Mouse (Mus musculus): ENCODE data around the gene Thoc3. TPM values are rescaled to one million over a fixed set of nuclear protein-coding genes. Genes with fewer than 3 reads are reported as not detected.

Thoc3 gene
- polyA plus RNA-seq, 1 experiment = 70.8 TPM

DNA sequence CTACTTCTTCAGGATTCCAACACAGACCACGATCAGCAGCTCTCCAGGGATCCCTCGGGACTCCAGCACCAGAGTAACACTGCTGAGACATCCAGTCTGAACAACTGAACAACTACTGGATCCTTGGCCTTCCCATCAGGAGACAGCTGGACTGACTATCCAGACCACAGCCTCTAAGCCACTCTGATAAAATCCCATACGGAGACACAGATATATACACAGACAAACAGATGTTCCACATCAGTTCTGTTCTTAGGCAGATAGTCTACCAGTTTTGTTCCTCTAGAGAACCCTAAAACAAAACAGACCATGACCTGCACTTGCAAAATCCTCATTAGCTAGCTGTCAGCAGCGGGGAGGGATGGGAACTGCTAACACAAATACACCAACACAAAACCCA, 9.4 kb downstream of the Thoc3 start:
- peaks cover 7% of the 10 kb centered on the region for H3K79me3 ChIP-seq (ENCODE audit: low read depth)
- H3K4me3 ChIP-seq (ENCODE audit: insufficient read depth, poor library complexity, severe bottlenecking) = no peak overlapping the region
- TF ChIP-seq MYOD1 (IDR thresholded peaks at IDR 0.05; ENCODE audit: control insufficient read depth, insufficient read length, low read depth) (no peak), USF1 (IDR thresholded peaks at IDR 0.05; ENCODE audit: low read depth) (no peak), FOSL1 (IDR thresholded peaks at IDR 0.05; ENCODE audit: insufficient read depth, low read length, poor library complexity, severe bottlenecking) (no peak)
- H3K79me2 ChIP-seq (ENCODE audit: control insufficient read depth, insufficient read depth) = peaks cover 23% of the 10 kb centered on the region
- H3ac ChIP-seq (ENCODE audit: control insufficient read depth, insufficient read length, low read depth) = no peak overlapping the region
- peaks cover 83% of the 10 kb centered on the region for H3K36me3 ChIP-seq (ENCODE audit: control insufficient read depth, insufficient read depth)
- H3K27me3 ChIP-seq (ENCODE audit: control insufficient read depth, insufficient read depth, insufficient read length) = no peaks in the 10 kb centered on the region

DNA sequence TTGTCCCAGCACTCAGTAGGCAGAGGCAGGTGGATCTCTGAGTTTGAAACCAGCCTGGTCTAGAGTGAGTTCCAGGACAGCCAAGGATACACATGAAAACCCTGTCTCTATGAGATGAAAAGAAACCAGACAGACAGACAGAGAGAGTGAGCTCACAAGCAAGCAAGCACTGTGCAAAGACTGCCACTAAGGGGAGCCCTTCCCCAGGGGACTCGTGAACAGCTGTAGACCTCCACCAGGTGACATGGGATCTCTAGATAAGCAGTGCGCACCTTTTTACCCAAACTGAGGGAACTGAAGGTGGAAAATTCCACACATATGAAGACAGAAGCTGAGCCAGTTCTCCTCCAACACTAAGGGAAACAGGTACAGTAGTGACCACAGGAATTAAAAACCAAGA, 11.6 kb downstream of the Thoc3 start:
- no peak overlapping the region for H3ac ChIP-seq (ENCODE audit: control insufficient read depth, insufficient read length, low read depth)
- peaks cover 5% of the 10 kb centered on the region for H3K79me2 ChIP-seq (ENCODE audit: control insufficient read depth, insufficient read depth)
- no peak overlapping the region for H3K4me3 ChIP-seq (ENCODE audit: insufficient read depth, poor library complexity, severe bottlenecking)
- H3K36me3 ChIP-seq (ENCODE audit: control insufficient read depth, insufficient read depth) = peaks cover 61% of the 10 kb centered on the region
- H3K27me3 ChIP-seq (ENCODE audit: control insufficient read depth, insufficient read depth, insufficient read length) = no peaks in the 10 kb centered on the region
- no peak for TF ChIP-seq FOSL1 (IDR thresholded peaks at IDR 0.05; ENCODE audit: insufficient read depth, low read length, poor library complexity, severe bottlenecking)
- TF ChIP-seq USF1 (IDR thresholded peaks at IDR 0.05; ENCODE audit: low read depth) = no peak
- TF ChIP-seq CTCF (IDR thresholded peaks at IDR 0.05; ENCODE audit: control insufficient read depth, insufficient read depth, insufficient read length) = no peak
- no peak for TF ChIP-seq MYOG (IDR thresholded peaks at IDR 0.05; ENCODE audit: control insufficient read depth, extremely low read depth, insufficient read length)
- TF ChIP-seq CEBPB (IDR thresholded peaks at IDR 0.05; ENCODE audit: low read depth) = no peak
- TF ChIP-seq MYOD1 (IDR thresholded peaks at IDR 0.05; ENCODE audit: control insufficient read depth, insufficient read length, low read depth) = no peak
- TF ChIP-seq MAX (IDR thresholded peaks at IDR 0.05) = no peak
- peaks cover 3% of the 10 kb centered on the region for H3K79me3 ChIP-seq (ENCODE audit: low read depth)

DNA sequence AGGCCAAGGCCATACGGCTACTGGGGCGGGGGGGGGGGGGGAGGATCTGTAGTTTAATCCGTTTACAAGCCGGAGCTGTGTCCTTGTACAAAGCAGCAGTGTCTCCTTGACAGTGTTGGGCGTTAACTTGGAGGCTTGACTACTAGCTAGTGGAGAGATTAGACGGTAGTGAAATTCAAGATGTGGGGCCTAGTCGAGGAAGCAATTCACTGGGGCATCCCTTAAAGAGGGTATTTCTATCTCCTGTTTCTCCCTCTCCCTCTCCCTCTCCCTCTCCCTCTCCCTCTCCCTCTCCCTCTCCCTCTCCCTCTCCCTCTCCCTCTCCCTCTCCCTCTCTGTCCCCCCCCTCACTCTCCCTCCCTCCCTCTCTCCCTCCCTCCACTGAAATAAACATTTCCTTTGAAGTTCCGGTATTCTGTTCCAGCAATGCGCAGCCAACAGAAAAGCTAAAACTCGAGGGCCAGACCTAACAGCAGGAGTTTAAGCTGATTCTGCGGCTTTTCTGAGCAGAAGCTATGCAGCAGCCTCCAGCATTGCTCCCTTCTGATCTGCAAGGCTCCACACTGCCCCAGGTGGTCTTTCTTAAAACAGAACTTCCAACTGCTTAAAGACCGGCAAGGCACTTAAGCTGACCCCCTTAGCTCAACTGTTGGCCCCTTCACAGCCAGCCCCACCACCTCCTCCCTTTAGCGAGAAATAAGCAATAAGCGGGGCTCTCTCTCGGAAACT, 21.0 kb downstream of the Thoc3 start:
- Histone ChIP-seq H3K79me2 (ENCODE audit: control insufficient read depth, insufficient read depth) (no peaks in the 10 kb centered on the region), H3K36me3 (ENCODE audit: control insufficient read depth, insufficient read depth) (no peaks in the 10 kb centered on the region), H3K27me3 (ENCODE audit: control insufficient read depth, insufficient read depth, insufficient read length) (peaks cover 7% of the 10 kb centered on the region), H3K79me3 (ENCODE audit: low read depth) (no peaks in the 10 kb centered on the region), H3K4me3 (ENCODE audit: insufficient read depth, poor library complexity, severe bottlenecking) (no peak overlapping the region), H3ac (ENCODE audit: control insufficient read depth, insufficient read length, low read depth) (no peak overlapping the region)
- TF ChIP-seq MYOD1 (IDR thresholded peaks at IDR 0.05; ENCODE audit: control insufficient read depth, insufficient read length, low read depth) (no peak), FOSL1 (IDR thresholded peaks at IDR 0.05; ENCODE audit: insufficient read depth, low read length, poor library complexity, severe bottlenecking) (no peak)

DNA sequence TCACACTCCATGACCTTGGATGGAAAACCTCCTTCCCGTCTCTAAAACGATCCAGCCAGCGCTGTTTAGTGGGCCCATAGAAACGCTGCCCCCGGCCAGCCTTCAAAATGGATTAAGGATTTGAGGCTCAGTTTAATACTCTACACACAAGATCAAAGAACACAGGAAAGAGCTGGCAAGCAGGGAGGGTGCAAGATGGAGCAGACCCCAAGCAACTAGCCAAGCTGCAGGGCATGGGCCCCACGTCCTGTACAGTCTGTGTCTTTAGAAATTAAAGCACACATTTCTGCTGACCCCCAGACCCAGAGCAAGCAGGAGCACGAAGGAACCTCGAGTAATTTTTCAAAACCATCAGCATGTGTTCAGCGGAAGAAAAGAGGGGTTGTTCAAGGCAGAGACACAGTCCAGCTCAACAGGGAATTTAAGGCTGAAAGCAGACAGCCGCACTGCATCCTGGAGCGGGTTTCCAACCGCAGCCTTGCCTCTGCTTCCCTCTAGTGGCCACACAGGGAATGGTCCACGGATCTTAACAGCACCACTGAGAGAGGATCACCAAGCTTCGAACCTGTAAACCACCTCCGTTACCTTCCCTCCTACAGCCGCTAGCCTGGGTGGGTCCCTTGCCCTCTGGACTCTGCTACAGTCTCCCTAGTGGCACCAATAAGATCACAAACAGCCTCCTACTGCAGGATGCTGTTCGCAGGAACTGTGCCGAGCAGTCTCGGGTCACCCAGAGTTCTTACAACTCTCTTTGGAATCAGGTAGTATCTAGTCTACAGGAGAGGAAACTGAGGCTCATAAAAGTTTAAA, 21.8 kb downstream of the Thoc3 start:
- H3ac ChIP-seq (ENCODE audit: control insufficient read depth, insufficient read length, low read depth) = no peak overlapping the region

DNA sequence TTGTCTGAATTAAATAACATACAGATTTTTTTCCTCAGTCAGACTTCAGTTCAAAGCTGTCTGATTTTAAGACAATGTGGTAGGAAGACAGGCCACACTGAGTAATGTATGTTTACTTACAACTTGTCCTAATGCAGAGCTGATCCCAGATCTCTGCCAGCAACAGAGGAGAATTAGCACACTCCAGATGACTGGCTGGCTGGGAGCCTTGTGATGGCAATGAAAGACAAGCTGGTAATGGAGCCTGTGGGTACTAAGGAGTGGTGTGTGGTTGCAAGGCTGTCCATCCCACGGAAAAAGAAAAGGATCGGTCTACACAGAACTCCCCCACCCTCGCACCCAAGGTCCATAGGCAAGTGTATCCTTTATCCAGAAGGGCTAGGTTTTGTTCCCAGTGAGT, 25.0 kb downstream of the Thoc3 start:
- Histone ChIP-seq H3K79me3 (ENCODE audit: low read depth) (no peaks in the 10 kb centered on the region), H3K79me2 (ENCODE audit: control insufficient read depth, insufficient read depth) (no peaks in the 10 kb centered on the region), H3K36me3 (ENCODE audit: control insufficient read depth, insufficient read depth) (no peaks in the 10 kb centered on the region), H3K4me3 (ENCODE audit: insufficient read depth, poor library complexity, severe bottlenecking) (no peak overlapping the region), H3ac (ENCODE audit: control insufficient read depth, insufficient read length, low read depth) (no peak overlapping the region), H3K27me3 (ENCODE audit: control insufficient read depth, insufficient read depth, insufficient read length) (peaks cover 34% of the 10 kb centered on the region)
- TF ChIP-seq MYOD1 (IDR thresholded peaks at IDR 0.05; ENCODE audit: control insufficient read depth, insufficient read length, low read depth) (no peak), USF1 (IDR thresholded peaks at IDR 0.05; ENCODE audit: low read depth) (no peak), MYOG (IDR thresholded peaks at IDR 0.05; ENCODE audit: control insufficient read depth, extremely low read depth, insufficient read length) (no peak), FOSL1 (IDR thresholded peaks at IDR 0.05; ENCODE audit: insufficient read depth, low read length, poor library complexity, severe bottlenecking) (no peak), CTCF (IDR thresholded peaks at IDR 0.05; ENCODE audit: control insufficient read depth, insufficient read depth, insufficient read length) (no peak), MAX (IDR thresholded peaks at IDR 0.05) (no peak), CEBPB (IDR thresholded peaks at IDR 0.05; ENCODE audit: low read depth) (no peak)

More for the DNA sequence above, 21.8 kb downstream of the Thoc3 start:
- no peaks in the 10 kb centered on the region for H3K79me3 ChIP-seq (ENCODE audit: low read depth)
- no peaks in the 10 kb centered on the region for H3K79me2 ChIP-seq (ENCODE audit: control insufficient read depth, insufficient read depth)
- no peak overlapping the region for H3K4me3 ChIP-seq (ENCODE audit: insufficient read depth, poor library complexity, severe bottlenecking)
- no peaks in the 10 kb centered on the region for H3K36me3 ChIP-seq (ENCODE audit: control insufficient read depth, insufficient read depth)
- peak; percentile 93 for TF ChIP-seq CTCF (IDR thresholded peaks at IDR 0.05; ENCODE audit: control insufficient read depth, insufficient read depth, insufficient read length)
- TF ChIP-seq CEBPB (IDR thresholded peaks at IDR 0.05; ENCODE audit: low read depth) = no peak
- no peak for TF ChIP-seq MAX (IDR thresholded peaks at IDR 0.05)
- peaks cover 9% of the 10 kb centered on the region for H3K27me3 ChIP-seq (ENCODE audit: control insufficient read depth, insufficient read depth, insufficient read length)

DNA sequence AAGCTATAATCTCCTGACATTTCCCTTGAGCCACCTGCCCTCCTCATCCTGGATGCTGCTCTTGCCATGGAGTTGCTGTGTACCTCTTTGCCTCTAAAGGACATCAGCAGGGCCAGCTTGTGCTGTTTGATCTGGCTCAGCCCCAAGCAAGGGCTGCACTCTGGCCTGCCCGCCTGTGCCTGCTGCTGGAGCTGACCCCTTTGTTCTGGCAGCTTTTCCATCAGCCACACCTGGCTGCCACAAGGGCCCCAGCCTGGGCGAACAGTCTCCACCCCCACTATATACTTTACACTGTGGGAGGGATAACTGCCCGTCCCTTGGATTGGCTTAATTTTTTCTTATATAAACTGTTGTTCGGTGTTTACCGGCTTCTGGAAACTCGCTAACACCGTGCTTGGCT, 28.7 kb downstream of the Thoc3 start:
- Histone ChIP-seq H3K4me3 (ENCODE audit: insufficient read depth, poor library complexity, severe bottlenecking) (no peak overlapping the region), H3K36me3 (ENCODE audit: control insufficient read depth, insufficient read depth) (no peaks in the 10 kb centered on the region), H3K79me3 (ENCODE audit: low read depth) (no peaks in the 10 kb centered on the region), H3K79me2 (ENCODE audit: control insufficient read depth, insufficient read depth) (no peaks in the 10 kb centered on the region), H3ac (ENCODE audit: control insufficient read depth, insufficient read length, low read depth) (no peak overlapping the region), H3K27me3 (ENCODE audit: control insufficient read depth, insufficient read depth, insufficient read length) (peaks cover 39% of the 10 kb centered on the region)
- TF ChIP-seq USF1 (IDR thresholded peaks at IDR 0.05; ENCODE audit: low read depth) = no peak
- no peak for TF ChIP-seq MAX (IDR thresholded peaks at IDR 0.05)
- no peak for TF ChIP-seq MYOD1 (IDR thresholded peaks at IDR 0.05; ENCODE audit: control insufficient read depth, insufficient read length, low read depth)
- TF ChIP-seq CEBPB (IDR thresholded peaks at IDR 0.05; ENCODE audit: low read depth) = no peak
- TF ChIP-seq FOSL1 (IDR thresholded peaks at IDR 0.05; ENCODE audit: insufficient read depth, low read length, poor library complexity, severe bottlenecking) = no peak
- TF ChIP-seq CTCF (IDR thresholded peaks at IDR 0.05; ENCODE audit: control insufficient read depth, insufficient read depth, insufficient read length) = no peak
- TF ChIP-seq MYOG (IDR thresholded peaks at IDR 0.05; ENCODE audit: control insufficient read depth, extremely low read depth, insufficient read length) = no peak

Data from C2C12 (cell line).